Mouse (Mus musculus): ENCODE results near the gene Olfr1101. TPM values are rescaled to one million over a fixed set of nuclear protein-coding genes. Genes with fewer than 3 reads are reported as not detected.

The Olfr1101 gene
- not detected in 2 replicates for total RNA-seq (2015)
- not detected in 2 replicates for total RNA-seq (2017)

GRCm38 (mm10) chr2:86991121-86991520 is at the start of gene Olfr1101:
Gene Olfr1101, minus strand, starts transcription at chr2:86991221.
- ATAC-seq (ENCODE audit: poor library complexity, severe bottlenecking), result no peak

- no peak for ATAC-seq (ENCODE audit: poor library complexity, severe bottlenecking)
Measured at GRCm38 (mm10) chr2:87036431-87036830, 45.4 kb upstream of the Olfr1101 start, which contains the start of gene Olfr1105. Gene Olfr1105, minus strand, starts transcription at chr2:87036531.

- ATAC-seq (ENCODE audit: poor library complexity, severe bottlenecking), result no peak
Measured at GRCm38 (mm10) chr2:87026980-87027379, 36.0 kb upstream of the Olfr1101 start, which contains the start of gene Olfr1104. Gene Olfr1104, minus strand, starts transcription at chr2:87027080.

- ATAC-seq (ENCODE audit: poor library complexity, severe bottlenecking), result no peak
Measured at GRCm38 (mm10) chr2:86998098-86998497, 7.1 kb upstream of the Olfr1101 start, which contains the start of gene Olfr1102. Gene Olfr1102, plus strand, starts transcription at chr2:86998398.

- no peak for ATAC-seq (ENCODE audit: poor library complexity, severe bottlenecking)
Measured at GRCm38 (mm10) chr2:86979854-86980253, 11.2 kb downstream of the Olfr1101 start, which contains the start of gene Olfr1100. Gene Olfr1100, minus strand, starts transcription at chr2:86979954.

GRCm38 (mm10) chr2:86960593-86960992 is 30.4 kb downstream of the Olfr1101 start, which contains the start of gene Olfr1099:
Gene Olfr1099, minus strand, starts transcription at chr2:86960693.
- ATAC-seq (ENCODE audit: poor library complexity, severe bottlenecking), result no peak

Other genes starting within 250 kb of the Olfr1101 start
- not detected in 2 replicates for gene Olfr1090, start 232.2 kb downstream of the Olfr1101 start, total RNA-seq (2015)
- gene Olfr1090, start 232.2 kb downstream of the Olfr1101 start, total RNA-seq (2017), result not detected in 2 replicates
- gene Olfr1093, start 208.7 kb downstream of the Olfr1101 start, total RNA-seq (2015), result not detected in 2 replicates
- not detected in 2 replicates for gene Olfr1093, start 208.7 kb downstream of the Olfr1101 start, total RNA-seq (2017)
- gene Olfr141, start 181.2 kb downstream of the Olfr1101 start, total RNA-seq (2015), result not detected in 2 replicates
- not detected in 2 replicates for gene Olfr141, start 181.2 kb downstream of the Olfr1101 start, total RNA-seq (2017)
- gene Olfr1094, start 166.6 kb downstream of the Olfr1101 start, total RNA-seq (2015), result not detected in 2 replicates
- not detected in 2 replicates for gene Olfr1094, start 166.6 kb downstream of the Olfr1101 start, total RNA-seq (2017)
- gene Olfr1095, start 139.5 kb downstream of the Olfr1101 start, total RNA-seq (2015), result not detected in 2 replicates
- not detected in 2 replicates for gene Olfr1095, start 139.5 kb downstream of the Olfr1101 start, total RNA-seq (2017)
- not detected in 2 replicates for gene Gm13723, start 116.4 kb downstream of the Olfr1101 start, total RNA-seq (2015)
- gene Gm13723, start 116.4 kb downstream of the Olfr1101 start, total RNA-seq (2017), result not detected in 2 replicates
- gene Olfr1097, start 99.0 kb downstream of the Olfr1101 start, total RNA-seq (2015), result not detected in 2 replicates
- not detected in 2 replicates for gene Olfr1097, start 99.0 kb downstream of the Olfr1101 start, total RNA-seq (2017)
- not detected in 2 replicates for gene Olfr1098, start 66.7 kb downstream of the Olfr1101 start, total RNA-seq (2015)
- gene Olfr1098, start 66.7 kb downstream of the Olfr1101 start, total RNA-seq (2017), result not detected in 2 replicates
- gene Olfr1099, start 30.5 kb downstream of the Olfr1101 start, total RNA-seq (2015), result not detected in 2 replicates
- gene Olfr1099, start 30.5 kb downstream of the Olfr1101 start, total RNA-seq (2017), result not detected in 2 replicates
- not detected in 2 replicates for gene Olfr1100, start 11.3 kb downstream of the Olfr1101 start, total RNA-seq (2015)
- not detected in 2 replicates for gene Olfr1100, start 11.3 kb downstream of the Olfr1101 start, total RNA-seq (2017)
- not detected in 2 replicates for gene Olfr1102, start 7.2 kb upstream of the Olfr1101 start, total RNA-seq (2015)
- gene Olfr1102, start 7.2 kb upstream of the Olfr1101 start, total RNA-seq (2017), result not detected in 2 replicates
- not detected in 2 replicates for gene Olfr1104, start 35.9 kb upstream of the Olfr1101 start, total RNA-seq (2015)
- gene Olfr1104, start 35.9 kb upstream of the Olfr1101 start, total RNA-seq (2017), result not detected in 2 replicates
- not detected in 2 replicates for gene Olfr1105, start 45.3 kb upstream of the Olfr1101 start, total RNA-seq (2015)
- not detected in 2 replicates for gene Olfr1105, start 45.3 kb upstream of the Olfr1101 start, total RNA-seq (2017)
- not detected in 2 replicates for gene Olfr1106, start 61.1 kb upstream of the Olfr1101 start, total RNA-seq (2015)
- gene Olfr1106, start 61.1 kb upstream of the Olfr1101 start, total RNA-seq (2017), result not detected in 2 replicates
- not detected in 2 replicates for gene Olfr1107, start 84.6 kb upstream of the Olfr1101 start, total RNA-seq (2015)
- gene Olfr1107, start 84.6 kb upstream of the Olfr1101 start, total RNA-seq (2017), result not detected in 2 replicates
- gene Olfr1109, start 104.8 kb upstream of the Olfr1101 start, total RNA-seq (2015), result not detected in 2 replicates
- gene Olfr1109, start 104.8 kb upstream of the Olfr1101 start, total RNA-seq (2017), result not detected in 2 replicates
- not detected in 2 replicates for gene Olfr259, start 123.3 kb upstream of the Olfr1101 start, total RNA-seq (2015)
- not detected in 2 replicates for gene Olfr259, start 123.3 kb upstream of the Olfr1101 start, total RNA-seq (2017)
- not detected in 2 replicates for gene Olfr1110, start 149.1 kb upstream of the Olfr1101 start, total RNA-seq (2015)
- not detected in 2 replicates for gene Olfr1110, start 149.1 kb upstream of the Olfr1101 start, total RNA-seq (2017)
- gene Olfr1111, start 161.4 kb upstream of the Olfr1101 start, total RNA-seq (2015), result not detected in 2 replicates
- gene Olfr1111, start 161.4 kb upstream of the Olfr1101 start, total RNA-seq (2017), result not detected in 2 replicates
- not detected in 2 replicates for gene Olfr1112, start 196.6 kb upstream of the Olfr1101 start, total RNA-seq (2015)
- gene Olfr1112, start 196.6 kb upstream of the Olfr1101 start, total RNA-seq (2017), result not detected in 2 replicates
- gene Olfr1113, start 217.7 kb upstream of the Olfr1101 start, total RNA-seq (2015), result not detected in 2 replicates
- gene Olfr1113, start 217.7 kb upstream of the Olfr1101 start, total RNA-seq (2017), result not detected in 2 replicates

All from megakaryocyte, adult 5-6 weeks (primary cell).